Mouse (Mus musculus) heart, postnatal 0 days (tissue): ENCODE measurements around the gene Daglb. TPM values are rescaled to one million over a fixed set of nuclear protein-coding genes. Genes with fewer than 3 reads are reported as not detected.

Source experiments
- ATAC-seq: fragments of 200-750 bp; cut with Nextera tagmentation; 2 replicates; pipeline ENCODE4 v1.8.0; 2017; ENCODE audit warnings: low read depth, moderate number of reproducible peaks, moderate library complexity; ENCODE audit not compliant: insufficient read depth
- DNase-seq: peaks from one replicate; pipeline ENCODE4 v3.0.0-alpha.2; 2016; ENCODE audit warnings: low spot score
- H3K27ac ChIP-seq: fragments of 300-500 bp; sonication (generic); 2 replicates; pipeline ENCODE4 v1.5.1; 2014; ENCODE audit warnings: low read depth, mild to moderate bottlenecking
- H3K27me3 ChIP-seq: fragments of 300-500 bp; sonication (generic); 2 replicates; pipeline ENCODE4 v1.6.1; 2014; ENCODE audit warnings: low read length, mixed read lengths; ENCODE audit not compliant: control insufficient read depth, insufficient read depth
- H3K36me3 ChIP-seq: fragments of 300-500 bp; sonication (generic); replicated peaks from 2 replicates; pipeline ENCODE4 v1.6.1; 2014; ENCODE audit warnings: low read length, mixed read lengths; ENCODE audit not compliant: control insufficient read depth, insufficient read depth
- H3K4me1 ChIP-seq: fragments of 300-500 bp; sonication (generic); 2 replicates; pipeline ENCODE4 v1.6.1; 2014; ENCODE audit warnings: antibody characterized with exemption; ENCODE audit not compliant: control insufficient read depth, insufficient read depth
- H3K4me2 ChIP-seq: fragments of 300-500 bp; sonication (generic); 2 replicates; pipeline ENCODE4 v1.6.1; 2014; ENCODE audit warnings: low read depth, mild to moderate bottlenecking, low read length, moderate library complexity
- H3K4me3 ChIP-seq: fragments of 300-500 bp; sonication (generic); 2 replicates; pipeline ENCODE4 v1.5.1; 2014; ENCODE audit warnings: low read depth, low read length
- H3K9ac ChIP-seq: fragments of 300-500 bp; sonication (generic); replicated peaks from 2 replicates; pipeline ENCODE4 v1.6.1; 2014; ENCODE audit warnings: low read depth, low read length, mixed read lengths
- H3K9me3 ChIP-seq: fragments of 300-500 bp; sonication (generic); replicated peaks from 2 replicates; pipeline ENCODE4 v1.6.1; 2016; ENCODE audit warnings: low read length; ENCODE audit not compliant: control insufficient read depth
- CTCF ChIP-seq: IDR thresholded peaks from 2 replicates; pipeline ENCODE4 v1.5.1; 2016; ENCODE audit warnings: antibody characterized with exemption, control low read depth, low read depth
- EP300 ChIP-seq: IDR thresholded peaks from 2 replicates; pipeline ENCODE4 v1.6.1; 2016; ENCODE audit warnings: antibody characterized with exemption, low read depth
- WGBS: fragments of 180-500 bp; shearing (Covaris S2); extraction: QIAGEN DNeasy Blood & Tissue Kit; methylation state at CpG from one replicate; pipeline ENCODE4 v1.1.7; 2014; 5-methylcytosine and 5-hydroxymethylcytosine counted together
- polyA plus RNA-seq: library from polyadenylated mRNA; unstranded; fragments of >200 nt; fragmentation: Nextera tagmentation; extraction: Ambion mirVana; gene quantifications from 2 replicates; pipeline ENCODE4 v1.2.1, GENCODE M21; 2015
- total RNA-seq: library from RNA; depleted of rRNA; stranded (reverse); fragments of >200 nt; gene quantifications from 2 replicates; pipeline ENCODE4 v1.2.3, GENCODE M21; 2014; ENCODE audit warnings: low replicate concordance

Gene Daglb
- total and polyA plus RNA-seq, 2 experiments from 2014 or later: 8.0 to 11.3 TPM

DNA sequence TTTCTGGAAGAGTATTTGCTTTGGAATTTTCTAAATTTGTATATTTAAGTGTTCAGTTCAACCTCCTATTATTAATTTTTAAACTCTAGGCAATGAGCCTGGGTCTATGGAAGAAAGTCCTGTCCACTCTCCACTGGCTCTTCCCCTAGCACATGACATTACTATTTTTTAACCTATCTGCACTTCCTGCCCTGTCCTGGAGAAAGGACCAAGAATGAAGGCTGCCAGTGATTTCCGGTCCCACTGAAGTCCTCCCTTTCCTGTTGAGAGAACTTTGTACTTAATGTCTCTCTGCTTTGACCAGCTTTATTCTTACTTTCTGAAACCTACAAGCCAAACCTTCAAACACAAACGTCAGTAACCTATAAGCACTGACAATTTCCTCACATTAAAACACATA is 56.0 kb downstream of the Daglb start:
- DNase-seq (peak; percentile 39), ATAC-seq (no peak)
- Histone ChIP-seq H3K9me3 (no peaks in the 10 kb centered on the region), H3K27me3 (no peaks in the 10 kb centered on the region), H3K9ac (peak overlapping the region; percentile 37; the same call in 1 of the 2 replicates), H3K36me3 (peaks cover 22% of the 10 kb centered on the region), H3K4me2 (peak overlapping the region; percentile 45), H3K4me1 (peaks cover 69% of the 10 kb centered on the region), H3K4me3 (no peak overlapping the region), H3K27ac (peak overlapping the region; percentile 74)
- 39% methylated on average over 2 of the region's 2 CpGs for WGBS
- TF ChIP-seq CTCF: no peak
- TF ChIP-seq EP300: no peak

GRCm38 (mm10) chr5:143522882-143523281 is 58.5 kb downstream of the Daglb start:
- no peaks in the 10 kb centered on the region for H3K27me3 ChIP-seq
- H3K9ac ChIP-seq: no peak overlapping the region
- H3K4me1 ChIP-seq: peaks cover 59% of the 10 kb centered on the region
- no peak overlapping the region for H3K27ac ChIP-seq
- no peak overlapping the region for H3K4me2 ChIP-seq
- 0 out of 2 replicates have a peak, but pooled peaks cover 9% of the 10 kb centered on the region for H3K36me3 ChIP-seq
- TF ChIP-seq CTCF: no peak
- no peak for TF ChIP-seq EP300
- H3K9me3 ChIP-seq: no peaks in the 10 kb centered on the region
- ATAC-seq (no peak), DNase-seq (no peak)
- no peak overlapping the region for H3K4me3 ChIP-seq
- WGBS: 72% methylated on average over 3 of the region's 3 CpGs

GRCm38 (mm10) chr5:143525454-143526225 is 61.3 kb downstream of the Daglb start:
- peak overlapping the region; percentile 99 for H3K4me3 ChIP-seq
- H3K4me1 ChIP-seq: peaks cover 32% of the 10 kb centered on the region
- no peak for ATAC-seq
- no peaks in the 10 kb centered on the region for H3K9me3 ChIP-seq
- H3K36me3 ChIP-seq: 0 out of 2 replicates have a peak, but pooled peaks cover 4% of the 10 kb centered on the region
- peak overlapping the region; percentile 72 for H3K4me2 ChIP-seq
- 36% methylated on average over 7 of the region's 7 CpGs for WGBS
- 0 out of 2 replicates have a peak overlapping the region, but pooled peaks have one; percentile 5 for H3K27ac ChIP-seq
- no peak for DNase-seq
- no peaks in the 10 kb centered on the region for H3K27me3 ChIP-seq
- H3K9ac ChIP-seq: peak overlapping the region; percentile 46
- TF ChIP-seq EP300 (no peak), CTCF (no peak)

DNA sequence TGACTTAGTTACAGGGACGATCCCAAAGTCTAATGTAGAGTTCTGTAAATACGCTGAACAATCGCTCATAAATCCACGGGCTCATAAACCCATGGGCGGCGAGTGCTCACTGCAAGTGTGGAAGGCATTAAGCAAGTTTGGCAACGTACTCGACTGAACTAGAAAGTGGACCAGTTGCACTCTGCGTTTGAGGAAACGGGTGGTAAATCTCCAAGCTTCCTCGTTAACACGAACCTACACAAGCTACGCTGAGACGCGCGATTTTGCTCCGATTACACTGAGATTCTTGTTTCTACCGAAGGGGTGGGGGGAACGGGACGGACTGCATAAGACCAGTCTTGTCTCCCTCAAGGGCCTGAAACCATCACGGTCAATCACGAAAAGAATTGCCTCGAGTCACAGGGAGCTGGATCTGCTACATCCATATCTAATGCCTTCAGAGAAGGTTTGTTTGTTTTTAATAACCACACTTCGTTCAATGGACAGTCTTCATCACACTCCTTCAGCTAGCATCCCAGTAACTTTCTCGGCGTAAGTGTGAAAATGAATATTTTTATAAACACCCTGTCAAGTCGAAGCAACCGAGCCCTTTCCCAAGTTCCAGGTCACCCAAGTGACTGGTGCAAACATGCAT is 62.4 kb downstream of the Daglb start:
- H3K4me2 ChIP-seq: peak overlapping the region; percentile 72
- DNase-seq (peak; percentile 40), ATAC-seq (no peak)
- WGBS: 1% methylated on average over 28 of the region's 28 CpGs
- peak overlapping the region; percentile 100 for H3K9ac ChIP-seq
- peaks cover 26% of the 10 kb centered on the region for H3K4me1 ChIP-seq
- 0 out of 2 replicates have a peak, but pooled peaks cover 3% of the 10 kb centered on the region for H3K36me3 ChIP-seq
- H3K27ac ChIP-seq: peak overlapping the region; percentile 100
- peak overlapping the region; percentile 99 for H3K4me3 ChIP-seq
- no peaks in the 10 kb centered on the region for H3K9me3 ChIP-seq
- no peaks in the 10 kb centered on the region for H3K27me3 ChIP-seq
- TF ChIP-seq EP300: no peak
- TF ChIP-seq CTCF: no peak

- H3K27ac ChIP-seq: peak within 1 kb of the TSS; percentile 100
- H3K27me3 ChIP-seq: no peaks in the 10 kb centered on the region
- H3K9ac ChIP-seq: peak within 1 kb of the TSS; percentile 100
- TF ChIP-seq EP300 (0 out of 2 replicates have a peak, but pooled peaks have one; percentile 60), CTCF (no peak)
- peak; percentile 98 for ATAC-seq
- peak within 1 kb of the TSS; percentile 72 for H3K4me2 ChIP-seq
- DNase-seq: peak; percentile 94
- H3K4me1 ChIP-seq: peaks cover 26% of the 10 kb centered on the region
- no peaks in the 10 kb centered on the region for H3K36me3 ChIP-seq
- H3K4me3 ChIP-seq: peak within 1 kb of the TSS; percentile 99
- no peaks in the 10 kb centered on the region for H3K9me3 ChIP-seq
- WGBS: under 1% methylated on average over 61 of the region's 105 CpGs
Observed at GRCm38 (mm10) chr5:143527486-143528307, 63.3 kb downstream of the Daglb start, which contains the start of gene Rac1. Rac1 (minus strand) TSS chr5:143528036.
